Mouse (Mus musculus) layer of hippocampus, adult 8-10 months (tissue): ENCODE data around the gene B4galt2. TPM values are rescaled to one million over a fixed set of nuclear protein-coding genes. Genes with fewer than 3 reads are reported as not detected.

ENCODE experiments used
- DNase-seq, 2 experiments: peaks; one replicate each; pipeline ENCODE4 v3.0.0; 2022; ENCODE audit warnings: low spot score in 2 of 2
- total RNA-seq, 4 experiments: library from RNA; stranded (reverse); gene quantifications; 2 replicates each; pipeline ENCODE4 v1.2.4; 2022

The B4galt2 gene
- total RNA-seq, 4 experiments from 2014 or later = 59.6 to 64.5 (median 63.4) TPM

GRCm38 (mm10) chr4:117908834-117909453, 25.7 kb upstream of the B4galt2 start:
- DNase-seq = no peak

- no peak for DNase-seq
These were observed 22.9 kb upstream of the B4galt2 start for GRCm38 (mm10) chr4:117906196-117906595.

- no peak for DNase-seq
These were observed 21.5 kb upstream of the B4galt2 start for GRCm38 (mm10) chr4:117904761-117905160.

- peak in 1 of 2 experiments; percentile 67 for DNase-seq
These were observed 20.8 kb upstream of the B4galt2 start for GRCm38 (mm10) chr4:117904094-117904493.

- no peak for DNase-seq
These were observed 14.8 kb upstream of the B4galt2 start for GRCm38 (mm10) chr4:117898111-117898510.

GRCm38 (mm10) chr4:117896031-117896430, 12.7 kb upstream of the B4galt2 start:
- DNase-seq = no peak

- no peak for DNase-seq
These were observed 12.1 kb upstream of the B4galt2 start for GRCm38 (mm10) chr4:117895339-117895738.

- no peak for DNase-seq
These were observed 11.3 kb upstream of the B4galt2 start for GRCm38 (mm10) chr4:117894601-117895000.

GRCm38 (mm10) chr4:117893376-117893775, 10.1 kb upstream of the B4galt2 start:
- DNase-seq = no peak

- peak; percentile 78 to 87 for DNase-seq
These were observed 8.5 kb upstream of the B4galt2 start, which contains the start of gene Dph2 for GRCm38 (mm10) chr4:117891738-117892161. Dph2 (minus strand) TSS chr4:117892032.

- DNase-seq = no peak
These were observed 7.5 kb upstream of the B4galt2 start for GRCm38 (mm10) chr4:117890750-117891149.

GRCm38 (mm10) chr4:117890031-117890430, 6.7 kb upstream of the B4galt2 start:
- no peak for DNase-seq

- DNase-seq = no peak
These were observed 6.2 kb upstream of the B4galt2 start for GRCm38 (mm10) chr4:117889471-117889870.

- DNase-seq = no peak
These were observed 4.6 kb upstream of the B4galt2 start for GRCm38 (mm10) chr4:117887920-117888319.

- peak; percentile 92 to 95 for DNase-seq
These were observed 3.8 kb upstream of the B4galt2 start, which contains the start of gene Atp6v0b for GRCm38 (mm10) chr4:117887133-117887532. Atp6v0b (minus strand) TSS chr4:117887333.

- DNase-seq = no peak
These were observed 3.4 kb upstream of the B4galt2 start for GRCm38 (mm10) chr4:117886644-117887043.

GRCm38 (mm10) chr4:117885994-117886393, 2.7 kb upstream of the B4galt2 start:
- no peak for DNase-seq

- DNase-seq = no peak
These were observed 1.8 kb upstream of the B4galt2 start for GRCm38 (mm10) chr4:117885093-117885492.

GRCm38 (mm10) chr4:117884146-117884545, 859 bp upstream of the B4galt2 start:
- DNase-seq = no peak

- no peak for DNase-seq
These were observed 4.6 kb downstream of the B4galt2 start for GRCm38 (mm10) chr4:117878703-117879102.

- no peak for DNase-seq
These were observed 5.0 kb downstream of the B4galt2 start for GRCm38 (mm10) chr4:117878301-117878700.

- DNase-seq = no peak
These were observed 9.7 kb downstream of the B4galt2 start for GRCm38 (mm10) chr4:117873615-117874014.

- DNase-seq = no peak
These were observed 10.8 kb downstream of the B4galt2 start, which contains the start of gene Ccdc24 for GRCm38 (mm10) chr4:117872471-117872886. Ccdc24 (minus strand) TSS chr4:117872557.
